Mouse (Mus musculus) liver, embryonic 11.5 days (tissue): ENCODE data around the gene Fgd3. TPM values are rescaled to one million over a fixed set of nuclear protein-coding genes. Genes with fewer than 3 reads are reported as not detected.

Experiments used
- ATAC-seq: fragments of 200-750 bp; cut with Nextera tagmentation; replicated peaks from 2 replicates; pipeline ENCODE4 v1.8.0; 2017; ENCODE audit warnings: moderate number of reproducible peaks, mild to moderate bottlenecking, moderate TSS enrichment, moderate library complexity; ENCODE audit not compliant: low FRiP score
- DNase-seq: peaks from one replicate; pipeline ENCODE4 v3.0.0-alpha.2; 2017; ENCODE audit warnings: low spot score
- H3K27ac ChIP-seq: fragments of 300-500 bp; sonication (generic); 2 replicates; pipeline ENCODE4 v1.5.1; 2014; ENCODE audit warnings: mild to moderate bottlenecking, low read depth, low read length, control low read depth
- H3K27me3 ChIP-seq: fragments of 300-500 bp; sonication (generic); replicated peaks from 2 replicates; pipeline ENCODE4 v1.6.1; 2014; ENCODE audit warnings: low read length, mixed read lengths; ENCODE audit not compliant: control insufficient read depth, insufficient read depth
- H3K36me3 ChIP-seq: fragments of 300-500 bp; sonication (generic); 2 replicates; pipeline ENCODE4 v1.6.1; 2014; ENCODE audit warnings: mild to moderate bottlenecking, low read length, moderate library complexity, mixed read lengths; ENCODE audit not compliant: control insufficient read depth, insufficient read depth
- H3K4me1 ChIP-seq: fragments of 300-500 bp; sonication (generic); replicated peaks from 2 replicates; pipeline ENCODE4 v1.6.1; 2014; ENCODE audit warnings: low read length, mixed read lengths; ENCODE audit not compliant: control insufficient read depth, insufficient read depth
- H3K4me2 ChIP-seq: fragments of 300-500 bp; sonication (generic); 2 replicates; pipeline ENCODE4 v1.6.1; 2014; ENCODE audit warnings: mild to moderate bottlenecking, control low read depth, moderate library complexity
- H3K4me3 ChIP-seq: fragments of 300-500 bp; sonication (generic); 2 replicates; pipeline ENCODE4 v1.5.1; 2014; ENCODE audit warnings: low read depth, low read length, control low read depth
- H3K9ac ChIP-seq: fragments of 300-500 bp; sonication (generic); 2 replicates; pipeline ENCODE4 v1.6.1; 2014; ENCODE audit warnings: low read depth, low read length, control low read depth
- H3K9me3 ChIP-seq: fragments of 300-500 bp; sonication (generic); 2 replicates; pipeline ENCODE4 v1.6.1; 2016; ENCODE audit warnings: low read length, inconsistent platforms, mixed read lengths; ENCODE audit not compliant: control insufficient read depth
- WGBS: fragments of 180-500 bp; shearing (Covaris S2); extraction: QIAGEN DNeasy Blood & Tissue Kit; methylation state at CpG from one replicate; pipeline ENCODE4 v1.1.7; 2014; 5-methylcytosine and 5-hydroxymethylcytosine counted together
- polyA plus RNA-seq: library from polyadenylated mRNA; unstranded; fragments of >200 nt; fragmentation: Nextera tagmentation; extraction: Ambion mirVana; gene quantifications from 2 replicates; pipeline ENCODE4 v1.2.1, GENCODE M21; 2014

Fgd3 gene
- polyA plus RNA-seq, 1 experiment from 2014 or later: 0.92 TPM

- H3K9me3 ChIP-seq: no peaks in the 10 kb centered on the region
- H3K4me2 ChIP-seq: no peak overlapping the region
- no peaks in the 10 kb centered on the region for H3K36me3 ChIP-seq
- DNase-seq (no peak), ATAC-seq (no peak)
- no peaks in the 10 kb centered on the region for H3K27me3 ChIP-seq
- 66% methylated on average over 1 of the region's 1 CpGs for WGBS
- no peak overlapping the region for H3K9ac ChIP-seq
- H3K4me1 ChIP-seq: no peaks in the 10 kb centered on the region
- H3K4me3 ChIP-seq: no peak overlapping the region
- no peak overlapping the region for H3K27ac ChIP-seq
Observed at GRCm38 (mm10) chr13:49320514-49320913, 403 bp upstream of the Fgd3 start.

GRCm38 (mm10) chr13:49317914-49318313, 2.2 kb downstream of the Fgd3 start:
- ATAC-seq (no peak), DNase-seq (no peak)
- no peaks in the 10 kb centered on the region for H3K9me3 ChIP-seq
- no peaks in the 10 kb centered on the region for H3K27me3 ChIP-seq
- no peaks in the 10 kb centered on the region for H3K36me3 ChIP-seq
- H3K4me3 ChIP-seq: no peak overlapping the region
- no peak overlapping the region for H3K9ac ChIP-seq
- H3K4me1 ChIP-seq: no peaks in the 10 kb centered on the region
- no peak overlapping the region for H3K27ac ChIP-seq
- 82% methylated on average over 7 of the region's 7 CpGs for WGBS
- no peak overlapping the region for H3K4me2 ChIP-seq

- Histone ChIP-seq H3K36me3 (no peaks in the 10 kb centered on the region), H3K27ac (no peak overlapping the region), H3K4me3 (no peak overlapping the region), H3K27me3 (no peaks in the 10 kb centered on the region), H3K9me3 (no peaks in the 10 kb centered on the region), H3K4me1 (no peaks in the 10 kb centered on the region), H3K9ac (no peak overlapping the region), H3K4me2 (no peak overlapping the region)
- 76% methylated on average over 6 of the region's 6 CpGs for WGBS
- ATAC-seq (no peak), DNase-seq (no peak)
Observed at GRCm38 (mm10) chr13:49317508-49317907, 2.6 kb downstream of the Fgd3 start.

- Histone ChIP-seq H3K27ac (no peak overlapping the region), H3K4me2 (no peak overlapping the region), H3K27me3 (no peaks in the 10 kb centered on the region), H3K9ac (no peak overlapping the region), H3K4me3 (no peak overlapping the region), H3K4me1 (no peaks in the 10 kb centered on the region), H3K9me3 (no peaks in the 10 kb centered on the region), H3K36me3 (no peaks in the 10 kb centered on the region)
- DNase-seq (no peak), ATAC-seq (no peak)
- WGBS: 80% methylated on average over 9 of the region's 9 CpGs
Observed at GRCm38 (mm10) chr13:49316386-49317162, 3.5 kb downstream of the Fgd3 start.

GRCm38 (mm10) chr13:49311642-49312041, 8.5 kb downstream of the Fgd3 start:
- H3K4me3 ChIP-seq: no peak overlapping the region
- H3K36me3 ChIP-seq: no peaks in the 10 kb centered on the region
- H3K9me3 ChIP-seq: no peaks in the 10 kb centered on the region
- DNase-seq: no peak
- peaks cover 17% of the 10 kb centered on the region for H3K4me1 ChIP-seq
- H3K9ac ChIP-seq: no peak overlapping the region
- ATAC-seq: no peak
- no peaks in the 10 kb centered on the region for H3K27me3 ChIP-seq
- no peak overlapping the region for H3K27ac ChIP-seq
- no peak overlapping the region for H3K4me2 ChIP-seq
- 73% methylated on average over 7 of the region's 7 CpGs for WGBS

- WGBS: 24% methylated on average over 1 of the region's 1 CpGs
- H3K27me3 ChIP-seq: no peaks in the 10 kb centered on the region
- H3K4me1 ChIP-seq: peaks cover 21% of the 10 kb centered on the region
- peak overlapping the region; percentile 23; the same call in 1 of the 2 replicates for H3K27ac ChIP-seq
- H3K36me3 ChIP-seq: no peaks in the 10 kb centered on the region
- no peaks in the 10 kb centered on the region for H3K9me3 ChIP-seq
- ATAC-seq (no peak), DNase-seq (no peak)
- H3K4me3 ChIP-seq: no peak overlapping the region
- no peak overlapping the region for H3K9ac ChIP-seq
- no peak overlapping the region for H3K4me2 ChIP-seq
Observed at GRCm38 (mm10) chr13:49309501-49309900, 10.6 kb downstream of the Fgd3 start.

GRCm38 (mm10) chr13:49308861-49309403, 11.2 kb downstream of the Fgd3 start:
- Histone ChIP-seq H3K27ac (peak overlapping the region; percentile 23; the same call in 1 of the 2 replicates), H3K4me3 (peak overlapping the region; percentile 25), H3K27me3 (no peaks in the 10 kb centered on the region), H3K36me3 (no peaks in the 10 kb centered on the region), H3K4me1 (peaks cover 21% of the 10 kb centered on the region), H3K9ac (no peak overlapping the region), H3K4me2 (peak overlapping the region; percentile 44), H3K9me3 (no peaks in the 10 kb centered on the region)
- DNase-seq (peak; percentile 42), ATAC-seq (no peak)
- WGBS: 43% methylated on average over 16 of the region's 16 CpGs

GRCm38 (mm10) chr13:49308206-49308605, 11.9 kb downstream of the Fgd3 start:
- no peaks in the 10 kb centered on the region for H3K9me3 ChIP-seq
- H3K4me3 ChIP-seq: peak overlapping the region; percentile 25; the same call in 1 of the 2 replicates
- 77% methylated on average over 4 of the region's 4 CpGs for WGBS
- H3K27ac ChIP-seq: peak overlapping the region; percentile 60
- ATAC-seq (0 out of 2 replicates have a peak, but pooled peaks have one; percentile 16), DNase-seq (no peak)
- H3K36me3 ChIP-seq: no peaks in the 10 kb centered on the region
- no peaks in the 10 kb centered on the region for H3K27me3 ChIP-seq
- peak overlapping the region; percentile 44 for H3K4me2 ChIP-seq
- H3K9ac ChIP-seq: no peak overlapping the region
- H3K4me1 ChIP-seq: peaks cover 21% of the 10 kb centered on the region
